Mouse (Mus musculus): ENCODE measurements around the gene Acap3.
A peak's percentile ranks its signal among the peaks of the same experiment; 100 is the strongest.

Acap3 gene

GRCm38 (mm10) chr4:155891551-155892001 is at the start of gene Acap3, which contains the start of gene Pusl1:
Gene Acap3, plus strand, starts transcription at chr4:155891822.
Gene Pusl1, minus strand, starts transcription at chr4:155891781.
- DNase-seq (ENCODE audit: low read depth) = peak; percentile 98

- DNase-seq (ENCODE audit: low read depth) = no peak
Observed at GRCm38 (mm10) chr4:155843231-155843630, 48.4 kb upstream of the Acap3 start.

GRCm38 (mm10) chr4:155846871-155847578 is 44.6 kb upstream of the Acap3 start, which contains the start of gene Dvl1:
Gene Dvl1, plus strand, starts transcription at chr4:155847402.
- peak; percentile 96 for DNase-seq (ENCODE audit: low read depth)

- peak; percentile 64 for DNase-seq (ENCODE audit: low read depth)
Observed at GRCm38 (mm10) chr4:155847591-155848352, 43.9 kb upstream of the Acap3 start.

- peak; percentile 25 for DNase-seq (ENCODE audit: low read depth)
Observed at GRCm38 (mm10) chr4:155848434-155849095, 43.1 kb upstream of the Acap3 start.

- no peak for DNase-seq (ENCODE audit: low read depth)
Observed at GRCm38 (mm10) chr4:155849391-155849790, 42.2 kb upstream of the Acap3 start.

GRCm38 (mm10) chr4:155849792-155850451 is 41.7 kb upstream of the Acap3 start:
- DNase-seq (ENCODE audit: low read depth) = no peak

GRCm38 (mm10) chr4:155851368-155851767 is 40.3 kb upstream of the Acap3 start:
- DNase-seq (ENCODE audit: low read depth) = no peak

GRCm38 (mm10) chr4:155851951-155852411 is 39.6 kb upstream of the Acap3 start:
- no peak for DNase-seq (ENCODE audit: low read depth)

GRCm38 (mm10) chr4:155853421-155853820 is 38.2 kb upstream of the Acap3 start:
- DNase-seq (ENCODE audit: low read depth) = no peak

- DNase-seq (ENCODE audit: low read depth) = no peak
Observed at GRCm38 (mm10) chr4:155854991-155855390, 36.6 kb upstream of the Acap3 start.

- no peak for DNase-seq (ENCODE audit: low read depth)
Observed at GRCm38 (mm10) chr4:155856071-155856470, 35.6 kb upstream of the Acap3 start.

GRCm38 (mm10) chr4:155856881-155857280 is 34.7 kb upstream of the Acap3 start:
- DNase-seq (ENCODE audit: low read depth) = no peak

GRCm38 (mm10) chr4:155859318-155859717 is 32.3 kb upstream of the Acap3 start:
- DNase-seq (ENCODE audit: low read depth) = no peak

GRCm38 (mm10) chr4:155861787-155862186 is 29.8 kb upstream of the Acap3 start:
- no peak for DNase-seq (ENCODE audit: low read depth)

GRCm38 (mm10) chr4:155863001-155863400 is 28.6 kb upstream of the Acap3 start, which contains the start of gene Tas1r3:
Gene Tas1r3, minus strand, starts transcription at chr4:155863362.
- no peak for DNase-seq (ENCODE audit: low read depth)

- peak; percentile 20 for DNase-seq (ENCODE audit: low read depth)
Observed at GRCm38 (mm10) chr4:155868614-155869298, 22.9 kb upstream of the Acap3 start.

GRCm38 (mm10) chr4:155869317-155870033 is 22.1 kb upstream of the Acap3 start, which contains the start of the genes Cptp and Ints11:
Gene Cptp, minus strand, starts transcription at chr4:155869440.
Gene Ints11, plus strand, starts transcription at chr4:155869546.
- peak; percentile 95 for DNase-seq (ENCODE audit: low read depth)

GRCm38 (mm10) chr4:155871404-155871803 is 20.2 kb upstream of the Acap3 start:
- DNase-seq (ENCODE audit: low read depth) = no peak

GRCm38 (mm10) chr4:155883587-155883986 is 8.0 kb upstream of the Acap3 start:
- no peak for DNase-seq (ENCODE audit: low read depth)
